Mouse (Mus musculus) olfactory bulb, adult 2 months (tissue): Measurements from ENCODE around the gene Man2b1.

Experiments used
- CTCF ChIP-seq: fragments of 200-500 bp; IDR thresholded peaks from 2 replicates; pipeline ENCODE4 v1.5.1; 2012; ENCODE audit warnings: low read depth, mild to moderate bottlenecking, low read length, moderate library complexity; ENCODE audit not compliant: insufficient read depth
- POLR2A ChIP-seq: fragments of 200-500 bp; IDR thresholded peaks from 2 replicates; pipeline ENCODE4 v1.6.1; 2012; ENCODE audit warnings: mild to moderate bottlenecking, low read depth, low read length, moderate library complexity; ENCODE audit not compliant: insufficient read depth

DNA sequence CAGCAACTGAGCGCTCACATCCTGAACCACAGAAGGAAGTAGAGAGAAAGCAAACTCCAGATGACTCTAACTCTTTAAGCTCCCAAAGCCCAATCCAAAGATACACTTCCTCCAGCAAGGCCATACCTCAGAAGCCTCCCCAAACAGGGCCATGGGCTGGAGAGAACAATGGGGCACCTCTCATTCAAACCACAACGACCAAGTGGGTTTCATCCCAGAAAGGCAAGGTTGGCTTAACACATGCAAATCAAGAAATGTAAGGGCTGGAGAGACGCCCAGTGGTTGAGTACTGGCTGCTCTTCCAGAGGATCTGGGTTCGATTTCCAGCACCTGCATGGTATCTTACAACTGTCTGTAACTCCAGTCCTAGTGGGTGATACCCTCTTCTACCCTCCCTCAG lies 32.4 kb downstream of the Man2b1 start:
- TF ChIP-seq POLR2A (no peak), CTCF (no peak)
